Mouse (Mus musculus): ENCODE results near the gene Gm20388. TPM values are rescaled to one million over a fixed set of nuclear protein-coding genes. Genes with fewer than 3 reads are reported as not detected.
A peak's percentile ranks its signal among the peaks of the same experiment; 100 is the strongest.

Gm20388 gene
- polyA plus RNA-seq, 1 experiment from 2014 or later, result not detected

DNA sequence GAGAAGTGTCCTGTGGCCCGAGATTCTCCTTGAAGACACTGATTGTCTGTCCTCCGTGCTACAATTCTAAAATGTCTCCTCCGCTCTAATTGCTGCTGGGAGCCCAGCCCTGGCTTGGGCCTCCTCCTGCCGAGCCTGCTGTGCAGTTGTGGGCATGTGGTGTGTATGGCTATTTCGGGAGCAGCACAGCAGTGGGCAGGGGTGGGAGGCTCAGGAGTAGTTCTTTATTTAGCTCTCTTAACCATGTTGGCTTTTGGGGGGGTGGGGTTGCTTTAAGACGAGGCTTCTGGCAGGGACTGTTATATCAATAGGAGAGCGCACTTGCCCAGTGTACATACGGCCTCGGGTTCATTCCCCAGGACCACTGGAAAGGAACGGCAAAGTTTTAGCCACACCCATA is 1875.9 kb downstream of the Gm20388 start:
- no peak overlapping the region for H3K4me2 ChIP-seq (replicated peaks; ENCODE audit: low read depth)
- H3K9me3 ChIP-seq (ENCODE audit: control insufficient read depth), result no peaks in the 10 kb centered on the region
- H3K27me3 ChIP-seq (replicated peaks; ENCODE audit: control insufficient read depth, insufficient read depth, low read length), result no peaks in the 10 kb centered on the region
- H3K36me3 ChIP-seq (ENCODE audit: control insufficient read depth, insufficient read depth), result no peaks in the 10 kb centered on the region
- ATAC-seq, result no peak
- H3K4me3 ChIP-seq (ENCODE audit: low read depth, low read length), result no peak overlapping the region
- no peak overlapping the region for H3K27ac ChIP-seq (ENCODE audit: low read depth, low read length)
- TF ChIP-seq CTCF (IDR thresholded peaks at IDR 0.05; ENCODE audit: low read depth), result no peak
- no peak overlapping the region for H3K9ac ChIP-seq (ENCODE audit: low read depth, low read length)
- H3K4me1 ChIP-seq (replicated peaks; ENCODE audit: control insufficient read depth, insufficient read depth, low read length), result no peaks in the 10 kb centered on the region
- WGBS, result 38% methylated on average over 10 of the region's 10 CpGs

DNA sequence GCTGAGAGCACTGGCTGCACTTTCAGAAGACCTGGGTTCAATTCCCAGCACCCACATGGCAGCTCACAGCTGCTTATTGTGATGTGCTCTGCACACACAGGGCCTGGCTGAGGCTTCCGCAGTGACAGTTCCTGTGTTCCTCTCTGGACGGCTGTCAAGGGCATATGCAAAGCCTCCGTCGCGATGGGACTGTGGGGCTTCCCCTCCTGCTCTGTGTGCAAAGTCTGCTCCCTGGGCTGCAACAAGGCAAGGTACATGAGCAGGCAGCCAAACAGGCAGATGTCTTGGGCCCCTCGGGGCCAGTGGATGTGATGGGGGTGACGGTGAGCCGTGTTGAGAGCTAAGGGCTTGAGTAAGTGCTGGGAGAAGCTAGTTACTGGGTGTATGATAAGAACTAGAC is 1878.1 kb downstream of the Gm20388 start:
- ATAC-seq, result no peak
- H3K27ac ChIP-seq (ENCODE audit: low read depth, low read length), result no peak overlapping the region
- H3K27me3 ChIP-seq (replicated peaks; ENCODE audit: control insufficient read depth, insufficient read depth, low read length), result no peaks in the 10 kb centered on the region
- TF ChIP-seq CTCF (IDR thresholded peaks at IDR 0.05; ENCODE audit: low read depth), result no peak
- H3K4me3 ChIP-seq (ENCODE audit: low read depth, low read length), result no peak overlapping the region
- no peaks in the 10 kb centered on the region for H3K4me1 ChIP-seq (replicated peaks; ENCODE audit: control insufficient read depth, insufficient read depth, low read length)
- H3K9ac ChIP-seq (ENCODE audit: low read depth, low read length), result no peak overlapping the region
- 78% methylated on average over 8 of the region's 8 CpGs for WGBS
- H3K4me2 ChIP-seq (replicated peaks; ENCODE audit: low read depth), result no peak overlapping the region
- no peaks in the 10 kb centered on the region for H3K9me3 ChIP-seq (ENCODE audit: control insufficient read depth)
- no peaks in the 10 kb centered on the region for H3K36me3 ChIP-seq (ENCODE audit: control insufficient read depth, insufficient read depth)

DNA sequence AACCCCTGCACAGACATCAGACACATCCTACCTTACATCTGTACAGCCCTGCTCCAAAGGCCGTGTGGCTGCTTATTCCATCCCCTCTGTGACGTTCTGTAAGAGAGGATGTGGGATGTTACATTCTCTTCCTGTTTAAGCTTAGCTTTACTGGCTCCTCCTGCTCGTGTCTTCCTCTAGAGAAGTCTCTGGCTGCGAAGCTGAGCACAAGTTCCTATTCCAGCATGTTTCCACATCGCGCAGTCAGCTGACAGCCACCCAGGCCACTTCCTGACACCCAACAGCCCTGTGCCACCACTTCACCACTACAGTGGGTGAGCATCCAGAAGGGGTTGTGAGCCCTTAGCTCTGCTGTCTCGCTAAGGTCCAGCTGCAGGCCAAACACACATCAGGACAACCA is 1881.5 kb downstream of the Gm20388 start:
- no peak for ATAC-seq
- H3K36me3 ChIP-seq (ENCODE audit: control insufficient read depth, insufficient read depth), result peaks cover 12% of the 10 kb centered on the region; the same call in 1 of the 2 replicates
- H3K4me1 ChIP-seq (replicated peaks; ENCODE audit: control insufficient read depth, insufficient read depth, low read length), result no peaks in the 10 kb centered on the region

DNA sequence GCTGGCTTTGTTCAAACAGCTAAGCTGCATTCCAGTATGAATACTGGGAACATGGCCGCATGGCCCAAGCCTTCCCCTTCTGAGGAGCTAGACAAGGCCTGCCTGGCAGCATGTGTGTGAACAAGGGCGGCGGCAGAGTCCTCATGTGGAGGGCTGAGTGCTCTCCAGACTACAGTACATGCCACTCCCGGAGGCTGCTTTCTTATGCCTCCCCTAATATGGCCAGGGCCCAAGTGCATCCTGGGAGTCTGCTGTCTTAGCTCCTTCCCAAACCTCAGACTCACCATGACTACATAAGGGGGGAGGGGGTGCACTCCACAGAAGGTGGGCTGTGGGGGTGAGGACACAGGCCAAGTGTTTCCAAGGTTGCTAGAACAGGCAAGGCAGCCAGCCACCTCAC is 1882.0 kb downstream of the Gm20388 start:
- no peaks in the 10 kb centered on the region for H3K9me3 ChIP-seq (ENCODE audit: control insufficient read depth)
- no peak overlapping the region for H3K4me2 ChIP-seq (replicated peaks; ENCODE audit: low read depth)
- 52% methylated on average over 4 of the region's 4 CpGs for WGBS
- H3K4me3 ChIP-seq (ENCODE audit: low read depth, low read length), result no peak overlapping the region
- peak overlapping the region; percentile 1; the same call in 1 of the 2 replicates for H3K27ac ChIP-seq (ENCODE audit: low read depth, low read length)
- no peak for ATAC-seq
- no peaks in the 10 kb centered on the region for H3K27me3 ChIP-seq (replicated peaks; ENCODE audit: control insufficient read depth, insufficient read depth, low read length)
- no peaks in the 10 kb centered on the region for H3K4me1 ChIP-seq (replicated peaks; ENCODE audit: control insufficient read depth, insufficient read depth, low read length)
- no peak for TF ChIP-seq CTCF (IDR thresholded peaks at IDR 0.05; ENCODE audit: low read depth)
- H3K36me3 ChIP-seq (ENCODE audit: control insufficient read depth, insufficient read depth), result peaks cover 17% of the 10 kb centered on the region
- H3K9ac ChIP-seq (ENCODE audit: low read depth, low read length), result no peak overlapping the region

More for the DNA sequence above, 1881.5 kb downstream of the Gm20388 start:
- H3K27ac ChIP-seq (ENCODE audit: low read depth, low read length), result peak overlapping the region; percentile 1; the same call in 1 of the 2 replicates
- no peak overlapping the region for H3K9ac ChIP-seq (ENCODE audit: low read depth, low read length)
- no peak overlapping the region for H3K4me2 ChIP-seq (replicated peaks; ENCODE audit: low read depth)
- TF ChIP-seq CTCF (IDR thresholded peaks at IDR 0.05; ENCODE audit: low read depth), result no peak
- H3K9me3 ChIP-seq (ENCODE audit: control insufficient read depth), result no peaks in the 10 kb centered on the region
- H3K27me3 ChIP-seq (replicated peaks; ENCODE audit: control insufficient read depth, insufficient read depth, low read length), result no peaks in the 10 kb centered on the region
- H3K4me3 ChIP-seq (ENCODE audit: low read depth, low read length), result no peak overlapping the region
- WGBS, result 73% methylated on average over 7 of the region's 7 CpGs

DNA sequence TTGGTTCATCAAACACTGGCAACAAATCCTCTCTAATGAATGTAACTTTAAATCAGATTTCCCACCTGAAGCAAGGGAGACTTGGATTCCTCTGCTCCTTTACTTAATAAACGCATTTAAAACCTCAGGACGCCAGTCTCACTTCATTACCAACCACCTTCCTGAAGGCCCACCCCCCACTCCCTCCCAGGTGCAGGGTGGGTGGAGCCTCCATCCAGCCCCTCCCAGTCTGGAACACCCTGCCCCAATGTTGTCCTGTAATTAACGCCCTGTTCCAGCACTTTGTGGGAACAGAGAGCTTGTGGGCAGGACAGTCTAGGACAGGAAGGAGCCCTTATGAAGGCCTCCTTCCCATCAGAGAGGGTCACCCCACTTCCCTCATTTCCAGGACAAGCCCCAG is 1883.5 kb downstream of the Gm20388 start:
- no peak overlapping the region for H3K27ac ChIP-seq (ENCODE audit: low read depth, low read length)
- no peak for TF ChIP-seq CTCF (IDR thresholded peaks at IDR 0.05; ENCODE audit: low read depth)
- H3K36me3 ChIP-seq (ENCODE audit: control insufficient read depth, insufficient read depth), result peaks cover 29% of the 10 kb centered on the region
- no peak overlapping the region for H3K4me2 ChIP-seq (replicated peaks; ENCODE audit: low read depth)
- H3K9me3 ChIP-seq (ENCODE audit: control insufficient read depth), result no peaks in the 10 kb centered on the region
- no peak overlapping the region for H3K4me3 ChIP-seq (ENCODE audit: low read depth, low read length)
- ATAC-seq, result no peak
- no peaks in the 10 kb centered on the region for H3K4me1 ChIP-seq (replicated peaks; ENCODE audit: control insufficient read depth, insufficient read depth, low read length)
- WGBS, result 48% methylated on average over 3 of the region's 3 CpGs
- no peak overlapping the region for H3K9ac ChIP-seq (ENCODE audit: low read depth, low read length)
- no peaks in the 10 kb centered on the region for H3K27me3 ChIP-seq (replicated peaks; ENCODE audit: control insufficient read depth, insufficient read depth, low read length)

DNA sequence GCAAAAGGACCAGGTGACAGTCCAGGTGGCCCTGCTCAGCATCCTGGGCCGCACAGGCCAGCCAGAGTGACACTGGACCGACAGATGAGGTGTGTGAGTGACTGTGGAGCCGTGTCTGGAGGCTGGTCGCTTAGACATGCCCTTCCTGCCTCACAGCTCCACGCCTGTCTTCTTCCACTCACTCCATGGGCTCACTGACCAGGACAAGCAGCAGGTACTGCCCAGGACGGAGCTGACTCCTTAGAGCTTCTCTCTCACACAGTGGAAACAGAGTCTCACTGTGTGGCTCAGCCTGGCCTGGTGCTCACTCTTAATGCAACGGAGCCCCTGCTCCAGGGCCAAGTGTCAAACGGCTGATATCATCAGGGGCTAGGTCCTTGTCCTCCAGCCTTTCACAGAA is 1884.8 kb downstream of the Gm20388 start:
- Histone ChIP-seq H3K9me3 (ENCODE audit: control insufficient read depth) (no peaks in the 10 kb centered on the region), H3K4me1 (replicated peaks; ENCODE audit: control insufficient read depth, insufficient read depth, low read length) (no peaks in the 10 kb centered on the region), H3K27me3 (replicated peaks; ENCODE audit: control insufficient read depth, insufficient read depth, low read length) (no peaks in the 10 kb centered on the region), H3K4me3 (ENCODE audit: low read depth, low read length) (no peak overlapping the region), H3K27ac (ENCODE audit: low read depth, low read length) (no peak overlapping the region), H3K4me2 (replicated peaks; ENCODE audit: low read depth) (no peak overlapping the region), H3K9ac (ENCODE audit: low read depth, low read length) (no peak overlapping the region), H3K36me3 (ENCODE audit: control insufficient read depth, insufficient read depth) (peaks cover 37% of the 10 kb centered on the region)
- 87% methylated on average over 8 of the region's 8 CpGs for WGBS
- TF ChIP-seq CTCF (IDR thresholded peaks at IDR 0.05; ENCODE audit: low read depth), result no peak
- no peak for ATAC-seq

DNA sequence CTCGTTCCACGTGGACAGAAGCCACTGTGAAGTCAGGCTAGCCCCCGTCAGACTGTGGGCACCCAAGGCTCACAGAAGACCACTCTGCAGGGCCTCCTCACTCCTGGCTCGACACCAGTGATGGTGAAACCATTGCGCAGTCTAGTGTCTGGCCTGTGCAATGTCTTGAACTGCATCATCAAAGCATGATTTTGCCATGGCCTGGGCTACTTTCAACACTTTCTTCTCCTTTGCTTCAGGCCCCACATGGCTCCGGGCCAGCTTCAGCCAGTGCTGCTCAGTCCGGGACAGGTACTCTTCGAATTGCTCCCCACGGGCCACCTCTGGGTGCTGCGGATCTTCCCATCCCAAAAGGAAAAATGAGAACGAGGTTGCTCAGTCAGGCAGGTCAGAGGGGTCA is 1885.8 kb downstream of the Gm20388 start:
- Histone ChIP-seq H3K4me3 (ENCODE audit: low read depth, low read length) (no peak overlapping the region), H3K36me3 (ENCODE audit: control insufficient read depth, insufficient read depth) (peaks cover 46% of the 10 kb centered on the region), H3K27ac (ENCODE audit: low read depth, low read length) (no peak overlapping the region), H3K4me1 (replicated peaks; ENCODE audit: control insufficient read depth, insufficient read depth, low read length) (no peaks in the 10 kb centered on the region), H3K9me3 (ENCODE audit: control insufficient read depth) (no peaks in the 10 kb centered on the region), H3K4me2 (replicated peaks; ENCODE audit: low read depth) (no peak overlapping the region), H3K9ac (ENCODE audit: low read depth, low read length) (no peak overlapping the region), H3K27me3 (replicated peaks; ENCODE audit: control insufficient read depth, insufficient read depth, low read length) (no peaks in the 10 kb centered on the region)
- 92% methylated on average over 11 of the region's 11 CpGs for WGBS
- no peak for TF ChIP-seq CTCF (IDR thresholded peaks at IDR 0.05; ENCODE audit: low read depth)
- no peak for ATAC-seq
